Mouse (Mus musculus) WW6 (cell line): Measurements from ENCODE around the gene 3110082I17Rik.

Experiments used
- DNase-seq: peaks from one replicate; pipeline ENCODE4 v3.0.0-alpha.2; 2013; ENCODE audit warnings: low read depth, low spot score

3110082I17Rik gene

GRCm38 (mm10) chr5:139460384-139461067 is at the start of gene 3110082I17Rik:
Gene 3110082I17Rik, minus strand, starts transcription at chr5:139460527.
- peak; percentile 95 for DNase-seq

- DNase-seq = peak; percentile 59
Observed at GRCm38 (mm10) chr5:139506207-139506606, 45.9 kb upstream of the 3110082I17Rik start.

GRCm38 (mm10) chr5:139505073-139505606 is 44.8 kb upstream of the 3110082I17Rik start:
- no peak for DNase-seq

GRCm38 (mm10) chr5:139502281-139502680 is 42.0 kb upstream of the 3110082I17Rik start:
- DNase-seq = no peak

- no peak for DNase-seq
Observed at GRCm38 (mm10) chr5:139498791-139499190, 38.5 kb upstream of the 3110082I17Rik start.

- no peak for DNase-seq
Observed at GRCm38 (mm10) chr5:139496939-139497338, 36.6 kb upstream of the 3110082I17Rik start.

GRCm38 (mm10) chr5:139495019-139495669 is 34.8 kb upstream of the 3110082I17Rik start:
- DNase-seq = no peak

GRCm38 (mm10) chr5:139493690-139494089 is 33.4 kb upstream of the 3110082I17Rik start:
- no peak for DNase-seq

- DNase-seq = no peak
Observed at GRCm38 (mm10) chr5:139491348-139491747, 31.0 kb upstream of the 3110082I17Rik start.

GRCm38 (mm10) chr5:139490131-139490530 is 29.8 kb upstream of the 3110082I17Rik start:
- no peak for DNase-seq

GRCm38 (mm10) chr5:139484185-139484814 is 24.0 kb upstream of the 3110082I17Rik start, which contains the start of gene Zfand2a:
Gene Zfand2a, minus strand, starts transcription at chr5:139484549.
- peak; percentile 97 for DNase-seq

GRCm38 (mm10) chr5:139483171-139483848 is 23.0 kb upstream of the 3110082I17Rik start:
- DNase-seq = no peak

GRCm38 (mm10) chr5:139480406-139480805 is 20.1 kb upstream of the 3110082I17Rik start:
- DNase-seq = no peak

GRCm38 (mm10) chr5:139479088-139479487 is 18.8 kb upstream of the 3110082I17Rik start:
- DNase-seq = no peak

- no peak for DNase-seq
Observed at GRCm38 (mm10) chr5:139474741-139475140, 14.4 kb upstream of the 3110082I17Rik start.

- DNase-seq = no peak
Observed at GRCm38 (mm10) chr5:139467998-139468397, 7.7 kb upstream of the 3110082I17Rik start.

GRCm38 (mm10) chr5:139466801-139467200 is 6.5 kb upstream of the 3110082I17Rik start:
- no peak for DNase-seq

- DNase-seq = no peak
Observed at GRCm38 (mm10) chr5:139466373-139466772, 6.0 kb upstream of the 3110082I17Rik start.

- DNase-seq = no peak
Observed at GRCm38 (mm10) chr5:139464874-139465273, 4.5 kb upstream of the 3110082I17Rik start.

GRCm38 (mm10) chr5:139459938-139460337 is 389 bp downstream of the 3110082I17Rik start:
- DNase-seq = no peak

- no peak for DNase-seq
Observed at GRCm38 (mm10) chr5:139457241-139457640, 3.1 kb downstream of the 3110082I17Rik start.

GRCm38 (mm10) chr5:139455166-139455565 is 5.2 kb downstream of the 3110082I17Rik start:
- no peak for DNase-seq
